Comparison of ENCODE assay signal across 7 mouse cellular contexts in the genomic region with DNA sequence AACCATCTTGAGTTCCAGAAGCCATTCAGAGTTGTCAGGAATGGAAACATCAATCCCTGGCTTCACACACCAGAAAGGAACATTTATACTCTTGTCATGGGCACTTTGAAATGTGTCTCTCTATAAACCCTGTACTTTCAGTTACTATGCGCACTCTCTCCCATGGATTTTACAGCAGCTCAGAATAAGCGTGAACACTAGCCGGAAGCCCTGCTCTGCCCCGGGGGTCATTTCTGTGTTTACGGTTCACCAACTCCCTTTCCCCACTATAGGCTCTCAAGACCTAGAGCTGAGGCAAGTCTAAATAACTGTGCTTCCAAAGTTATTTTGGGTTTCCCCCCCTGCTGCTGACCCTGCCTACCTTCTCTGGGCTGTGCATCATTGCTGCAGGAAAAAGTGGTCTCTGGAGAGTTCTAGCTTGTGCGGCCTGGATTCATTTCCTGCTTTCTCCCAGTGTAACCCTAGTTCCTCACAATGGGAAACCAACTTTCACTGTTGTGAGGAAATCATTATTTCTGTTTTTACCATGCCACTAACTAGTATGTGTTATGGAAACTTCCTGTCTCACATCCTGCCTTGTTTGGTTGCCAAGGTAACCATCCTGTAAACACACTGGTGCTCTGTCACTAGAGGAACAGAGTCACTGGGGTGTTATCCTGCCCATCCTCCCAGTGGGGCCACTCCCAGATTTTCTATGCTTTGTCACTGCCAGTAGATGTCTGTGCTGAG. TPM values are rescaled to one million over a fixed set of nuclear protein-coding genes. Genes with fewer than 3 reads are reported as not detected.
A peak's percentile ranks its signal among the peaks of the same experiment; 100 is the strongest.
DNase-seq lines count a peak whose midpoint lies in the region; ATAC-seq and TF ChIP-seq lines count a peak whose summit lies in the region.

No protein-coding gene starts in this region.

- 41% methylated on average over 6 of the region's 6 CpGs for WGBS in embryonic facial prominence, embryonic 10.5 days
- WGBS in limb, embryonic 13.5 days = 49% methylated on average over 6 of the region's 6 CpGs

- dilution Hi-C loops in CH12.LX (cut with MboI; ENCODE audit: extremely low pct_ligation_motif_present, extremely low pct_unique_long_range_greater_than_20kb, low sequenced_read_pairs) = no loop called here

- no peak overlapping the region for H3K27ac ChIP-seq in CH12.LX (ENCODE audit: insufficient read depth, low read depth)
- peak overlapping the region; percentile 48 for H3K27ac ChIP-seq in embryonic facial prominence, embryonic 10.5 days (replicated peaks)
- H3K27ac ChIP-seq in limb, embryonic 13.5 days = peak overlapping the region; percentile 48

- H3K79me2 ChIP-seq in CH12.LX (replicated peaks; ENCODE audit: control insufficient read depth, extremely low read depth, insufficient read depth, poor library complexity, severe bottlenecking) = no peaks in the 10 kb centered on the region

- no peak for TF ChIP-seq POLR2A in CH12.LX (IDR thresholded peaks at IDR 0.05; ENCODE audit: low read depth, low read length)

- no peak for TF ChIP-seq CTCF in CH12.LX (conservative IDR thresholded peaks at IDR 0.05 in 1 of 2, IDR thresholded peaks at IDR 0.05 in 1 of 2; ENCODE audit: low read depth in 2 of 2, low read length in 2 of 2)

- ATAC-seq in limb, embryonic 13.5 days (ENCODE audit: low FRiP score, low read depth) = peak; percentile 66; the same call in 1 of the 2 replicates

- intact Hi-C loops in heart, postnatal 25 days (cut with DNase I) = no loop called here

- TF ChIP-seq EP300 in CH12.LX (IDR thresholded peaks at IDR 0.05; ENCODE audit: low read length) = no peak; the same call in 1 of the 2 replicates

- in situ Hi-C loops in CH12.LX (cut with MboI; ENCODE audit: low pct_ligation_motif_present, low pct_unique_long_range_greater_than_20kb, low sequenced_read_pairs) = no loop called here

- no peak for TF ChIP-seq RAD21 in CH12.LX (IDR thresholded peaks at IDR 0.05; ENCODE audit: low read depth, low read length)

- H3K27me3 ChIP-seq in CH12.LX (replicated peaks) = no peaks in the 10 kb centered on the region
- H3K27me3 ChIP-seq in embryonic facial prominence, embryonic 10.5 days (replicated peaks; ENCODE audit: low read depth, poor library complexity, severe bottlenecking) = no peaks in the 10 kb centered on the region
- H3K27me3 ChIP-seq in limb, embryonic 13.5 days = no peaks in the 10 kb centered on the region

- no peak overlapping the region for H3K9ac ChIP-seq in CH12.LX (ENCODE audit: insufficient read depth, low read depth)
- H3K9ac ChIP-seq in limb, embryonic 13.5 days = 0 out of 2 replicates have a peak overlapping the region, but pooled peaks have one; percentile 19

- peaks cover 24 to 76% of the 10 kb centered on the region in 2 experiments for H3K36me3 ChIP-seq in CH12.LX (replicated peaks in 1 of 2; ENCODE audit: control insufficient read depth in 1 of 2, insufficient read depth in 1 of 2, low read length in 1 of 2)
- H3K36me3 ChIP-seq in embryonic facial prominence, embryonic 10.5 days (replicated peaks) = peaks cover 77% of the 10 kb centered on the region
- H3K36me3 ChIP-seq in limb, embryonic 13.5 days = peaks cover 66% of the 10 kb centered on the region

- H3K9me3 ChIP-seq in CH12.LX (replicated peaks; ENCODE audit: low read length) = no peaks in the 10 kb centered on the region
- no peaks in the 10 kb centered on the region for H3K9me3 ChIP-seq in embryonic facial prominence, embryonic 10.5 days
- no peaks in the 10 kb centered on the region for H3K9me3 ChIP-seq in limb, embryonic 13.5 days

- H3K4me3 ChIP-seq in CH12.LX (replicated peaks in 1 of 3; ENCODE audit: low read depth in 2 of 3, low read length in 2 of 3, poor library complexity in 1 of 3) = no peak overlapping the region
- no peak overlapping the region for H3K4me3 ChIP-seq in embryonic facial prominence, embryonic 10.5 days
- H3K4me3 ChIP-seq in limb, embryonic 13.5 days = no peak overlapping the region

- peak; percentile 48 to 62 for DNase-seq in B cell, adult 2 months
- DNase-seq in CH12.LX (ENCODE audit: extremely low read depth) = peak; percentile 65
- peak; percentile 38 for DNase-seq in embryonic facial prominence, embryonic 10.5 days (ENCODE audit: low spot score)
- DNase-seq in heart, postnatal 25 days (ENCODE audit: low spot score) = peak; percentile 60
- peak; percentile 53 to 56 for DNase-seq in natural killer cell, adult 2 months (ENCODE audit: low spot score in 2 of 2)
- DNase-seq in cerebellum, adult 18-20 months = no peak

- H3K4me1 ChIP-seq in CH12.LX (ENCODE audit: control insufficient read depth in 1 of 2, insufficient read depth in 2 of 2) = peaks cover 0 to 11% of the 10 kb centered on the region in 2 experiments; a peak in 2 of 4 replicates
- peaks cover 13% of the 10 kb centered on the region for H3K4me1 ChIP-seq in embryonic facial prominence, embryonic 10.5 days
- peaks cover 13% of the 10 kb centered on the region for H3K4me1 ChIP-seq in limb, embryonic 13.5 days

- H3K4me2 ChIP-seq in CH12.LX (ENCODE audit: insufficient read depth, low read depth, poor library complexity, severe bottlenecking) = no peak overlapping the region
- H3K4me2 ChIP-seq in limb, embryonic 13.5 days (replicated peaks) = no peak overlapping the region

TF ChIP-seq in CH12.LX, 34 proteins besides CTCF, POLR2A, EP300 and RAD21:
- TF ChIP-seq MEF2A (IDR thresholded peaks at IDR 0.05; ENCODE audit: borderline replicate concordance, low read depth, low read length) = no peak
- no peak for TF ChIP-seq IRF4 (IDR thresholded peaks at IDR 0.05; ENCODE audit: low read depth, low read length)
- TF ChIP-seq ZMIZ1 (IDR thresholded peaks at IDR 0.05; ENCODE audit: low read depth, low read length) = no peak
- no peak for TF ChIP-seq JUND (conservative IDR thresholded peaks at IDR 0.05; ENCODE audit: low read depth, low read length)
- no peak for TF ChIP-seq E2F4 (IDR thresholded peaks at IDR 0.05; ENCODE audit: insufficient replicate concordance, low read depth, low read length)
- TF ChIP-seq USF2 (conservative IDR thresholded peaks at IDR 0.05; ENCODE audit: low read depth, low read length) = no peak
- no peak for TF ChIP-seq MAX (IDR thresholded peaks at IDR 0.05; ENCODE audit: low read length)
- no peak for TF ChIP-seq SMC3 (IDR thresholded peaks at IDR 0.05; ENCODE audit: low read depth, low read length)
- no peak for TF ChIP-seq ZNF384 (IDR thresholded peaks at IDR 0.05; ENCODE audit: low read depth, low read length)
- no peak for TF ChIP-seq NELFE (IDR thresholded peaks at IDR 0.05; ENCODE audit: low read depth, low read length)
- TF ChIP-seq KAT2A (IDR thresholded peaks at IDR 0.05; ENCODE audit: insufficient replicate concordance, low read length) = no peak
- TF ChIP-seq USF1 (IDR thresholded peaks at IDR 0.05; ENCODE audit: low read depth, low read length) = no peak
- TF ChIP-seq MAFK (IDR thresholded peaks at IDR 0.05; ENCODE audit: insufficient replicate concordance, low read length) = no peak
- no peak for TF ChIP-seq MXI1 (IDR thresholded peaks at IDR 0.05; ENCODE audit: low read depth, low read length)
- no peak for TF ChIP-seq ELF1 (IDR thresholded peaks at IDR 0.05; ENCODE audit: low read depth, low read length)
- no peak for TF ChIP-seq NRF1 (IDR thresholded peaks at IDR 0.05; ENCODE audit: low read depth, low read length)
- no peak for TF ChIP-seq ETS1 (conservative IDR thresholded peaks at IDR 0.05; ENCODE audit: low read depth, low read length)

RNA-seq across cellular contexts. Expression of a gene that starts 20.4 kb away (rescaled TPM):
- total RNA-seq in CH12.LX (2012; rRNA removed) (32.6 and 38.7 TPM in 2 replicates), CH12.LX (2014; rRNA removed) (73.4 and 78.3 TPM in 2 replicates)
- 60.3 and 61.7 TPM in 2 replicates for polyA plus RNA-seq in CH12.LX (2012; ENCODE audit: insufficient read length, low read depth)
- 84.8 and 87.7 TPM in 2 replicates for polyA plus RNA-seq in embryonic facial prominence, embryonic 10.5 days (2016; fragmentation: Nextera tagmentation; extraction: Ambion mirVana)
- 10 to 100 TPM; 62.9 to 72.4 TPM for total RNA-seq in heart, postnatal 25 days (2021)
- polyA plus RNA-seq in limb, embryonic 13.5 days (2015; fragmentation: Nextera tagmentation; extraction: Ambion mirVana) = 78.5 and 78.9 TPM in 2 replicates

RNA-seq across cellular contexts. Expression of a gene that starts 20.4 kb away (rescaled TPM):
- total RNA-seq in CH12.LX (2012; rRNA removed) (59.0 and 84.9 TPM in 2 replicates), CH12.LX (2014; rRNA removed) (123 and 129 TPM in 2 replicates)
- polyA plus RNA-seq in CH12.LX (2012; ENCODE audit: insufficient read length, low read depth) = 47.9 and 58.8 TPM in 2 replicates
- polyA plus RNA-seq in embryonic facial prominence, embryonic 10.5 days (2016; fragmentation: Nextera tagmentation; extraction: Ambion mirVana) = 171 and 175 TPM in 2 replicates
- 100 to 1,000 TPM; 236 to 274 TPM for total RNA-seq in heart, postnatal 25 days (2021)
- polyA plus RNA-seq in limb, embryonic 13.5 days (2015; fragmentation: Nextera tagmentation; extraction: Ambion mirVana) = 154 and 156 TPM in 2 replicates

Comparison
In these comparisons a context has a peak if more than half of its experiments do, and no peak if none do; other contexts are left out.
1. DNase-seq: peak in B cell, adult 2 months (2 of 2), CH12.LX (single experiment), embryonic facial prominence, embryonic 10.5 days (single experiment), heart, postnatal 25 days (single experiment) and natural killer cell, adult 2 months (2 of 2); none in cerebellum, adult 18-20 months (0 of 2).